In the genomic region with DNA sequence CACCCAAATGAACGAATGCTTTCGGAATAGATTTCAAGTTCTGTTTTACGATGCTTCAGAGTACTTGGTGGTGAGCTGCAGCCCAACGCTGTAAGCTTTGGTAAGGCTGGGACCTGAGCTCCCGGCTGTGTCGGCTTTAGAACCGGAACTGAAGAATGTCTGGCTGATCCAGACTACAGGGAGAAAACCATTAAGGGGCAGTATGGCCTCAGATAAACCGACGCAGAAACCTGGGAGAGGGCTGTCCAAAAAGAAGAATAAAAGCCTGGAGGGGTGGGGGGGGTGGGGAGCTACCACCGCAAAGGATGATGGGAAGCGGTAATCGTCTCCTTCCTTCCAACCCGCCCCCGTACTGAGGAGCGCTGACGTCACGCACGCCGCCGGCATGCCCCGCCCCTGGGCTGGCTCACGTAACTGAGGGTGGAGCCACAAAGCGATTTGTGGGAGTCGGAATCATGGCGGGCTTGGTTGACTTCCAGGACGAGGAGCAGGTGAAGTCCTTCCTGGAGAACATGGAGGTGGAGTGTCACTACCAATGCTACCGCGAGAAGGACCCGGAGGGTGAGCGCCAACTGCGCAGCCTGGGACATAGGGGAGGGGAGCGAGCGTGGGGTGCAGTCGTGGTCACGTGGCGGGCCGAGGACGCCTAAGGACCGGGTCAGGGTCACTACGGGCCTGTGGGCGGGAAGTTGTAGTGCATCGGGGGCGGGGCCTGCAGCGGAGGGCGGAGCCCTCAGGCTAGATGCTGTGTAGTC, we compare ENCODE assay signal across 8 mouse cellular contexts. TPM values are rescaled to one million over a fixed set of nuclear protein-coding genes. Genes with fewer than 3 reads are reported as not detected.
DNase-seq lines count a peak whose midpoint lies in the region; ATAC-seq and TF ChIP-seq lines count a peak whose summit lies in the region.

Gene Coa7 (plus strand): TSS at position 411 of the 755 bp plus-strand sequence.

- H3K27ac ChIP-seq in heart, embryonic 11.5 days (ENCODE audit: low read depth, low read length) = peak within 1 kb of the TSS; percentile 94
- H3K27ac ChIP-seq in kidney, postnatal 0 days = peak within 1 kb of the TSS; percentile 82
- peak within 1 kb of the TSS; percentile 62; the same call in 1 of the 2 replicates for H3K27ac ChIP-seq in liver, embryonic 11.5 days (ENCODE audit: low read depth, low read length)
- H3K27ac ChIP-seq in stomach, embryonic 14.5 days (ENCODE audit: low read length) = peak within 1 kb of the TSS; percentile 60

- peak within 1 kb of the TSS; percentile 81 for H3K9ac ChIP-seq in heart, embryonic 11.5 days (ENCODE audit: low read depth, low read length)
- peak within 1 kb of the TSS; percentile 59 for H3K9ac ChIP-seq in kidney, postnatal 0 days (ENCODE audit: low read depth, low read length)
- H3K9ac ChIP-seq in liver, embryonic 11.5 days (ENCODE audit: low read depth, low read length) = peak within 1 kb of the TSS; percentile 67
- H3K9ac ChIP-seq in stomach, embryonic 14.5 days (replicated peaks; ENCODE audit: low read depth, low read length) = peak within 1 kb of the TSS; percentile 38

- H3K4me2 ChIP-seq in heart, embryonic 11.5 days = peak within 1 kb of the TSS; percentile 73
- peak within 1 kb of the TSS; percentile 76 for H3K4me2 ChIP-seq in kidney, postnatal 0 days (ENCODE audit: low read length)
- H3K4me2 ChIP-seq in liver, embryonic 11.5 days = peak within 1 kb of the TSS; percentile 74
- peak within 1 kb of the TSS; percentile 65 for H3K4me2 ChIP-seq in stomach, embryonic 14.5 days (replicated peaks; ENCODE audit: low read depth, low read length)

- peak; percentile 99 for DNase-seq in brain, embryonic 14.5 days (ENCODE audit: low read depth)
- DNase-seq in kidney, postnatal 0 days (ENCODE audit: low spot score) = peak; percentile 98
- peak; percentile 98 for DNase-seq in liver, embryonic 11.5 days (ENCODE audit: low spot score)
- peak; percentile 99 for DNase-seq in naive thymus-derived CD4-positive, alpha-beta T cell, adult 2 months (ENCODE audit: low read depth)

- TF ChIP-seq CTCF in C2C12 (IDR thresholded peaks at IDR 0.05; ENCODE audit: control insufficient read depth, insufficient read depth, insufficient read length) = no peak
- no peak for TF ChIP-seq CTCF in brain, embryonic 14.5 days (IDR thresholded peaks at IDR 0.05; ENCODE audit: borderline replicate concordance, extremely low read depth, insufficient read depth, insufficient read length)
- TF ChIP-seq CTCF in kidney, postnatal 0 days (IDR thresholded peaks at IDR 0.05; ENCODE audit: low read depth) = no peak

- no peak for TF ChIP-seq POLR2A in brain, embryonic 14.5 days (IDR thresholded peaks at IDR 0.05; ENCODE audit: borderline replicate concordance, extremely low read depth, insufficient read depth, insufficient read length, poor library complexity, severe bottlenecking)

- no peaks in the 10 kb centered on the region for H3K27me3 ChIP-seq in C2C12 (ENCODE audit: control insufficient read depth, insufficient read depth, insufficient read length)
- no peaks in the 10 kb centered on the region for H3K27me3 ChIP-seq in erythroblast, embryonic 14.5 days (ENCODE audit: control insufficient read depth)
- no peaks in the 10 kb centered on the region for H3K27me3 ChIP-seq in heart, embryonic 11.5 days (ENCODE audit: control insufficient read depth, insufficient read depth, low read length)
- H3K27me3 ChIP-seq in kidney, postnatal 0 days (ENCODE audit: insufficient read depth, low read length) = no peaks in the 10 kb centered on the region
- no peaks in the 10 kb centered on the region for H3K27me3 ChIP-seq in liver, embryonic 11.5 days (replicated peaks; ENCODE audit: control insufficient read depth, insufficient read depth, low read length)
- no peaks in the 10 kb centered on the region for H3K27me3 ChIP-seq in stomach, embryonic 14.5 days (ENCODE audit: control insufficient read depth, insufficient read depth, low read length)

- H3K4me3 ChIP-seq in C2C12 (ENCODE audit: insufficient read depth, poor library complexity, severe bottlenecking) = peak within 1 kb of the TSS; percentile 56
- peak within 1 kb of the TSS; percentile 81 for H3K4me3 ChIP-seq in erythroblast, embryonic 14.5 days (replicated peaks)
- peak within 1 kb of the TSS; percentile 72 for H3K4me3 ChIP-seq in heart, embryonic 11.5 days (ENCODE audit: low read depth, low read length)
- peak within 1 kb of the TSS; percentile 61 for H3K4me3 ChIP-seq in kidney, postnatal 0 days (replicated peaks; ENCODE audit: low read depth, low read length)
- peak within 1 kb of the TSS; percentile 69 for H3K4me3 ChIP-seq in liver, embryonic 11.5 days (ENCODE audit: low read depth, low read length)
- H3K4me3 ChIP-seq in stomach, embryonic 14.5 days (ENCODE audit: low read depth, low read length) = peak within 1 kb of the TSS; percentile 70

- peak; percentile 97 for ATAC-seq in heart, embryonic 11.5 days (replicated peaks; ENCODE audit: insufficient number of reproducible peaks, low FRiP score, low TSS enrichment)
- ATAC-seq in kidney, postnatal 0 days (replicated peaks; ENCODE audit: low FRiP score, low read depth) = peak; percentile 94
- ATAC-seq in liver, embryonic 11.5 days (replicated peaks; ENCODE audit: low FRiP score) = peak; percentile 98
- ATAC-seq in stomach, embryonic 14.5 days (ENCODE audit: insufficient number of reproducible peaks, insufficient read depth, low FRiP score, low read depth) = peak; percentile 96

- no peaks in the 10 kb centered on the region for H3K9me3 ChIP-seq in erythroblast, embryonic 14.5 days (ENCODE audit: control insufficient read depth, low read length)
- no peaks in the 10 kb centered on the region for H3K9me3 ChIP-seq in heart, embryonic 11.5 days (replicated peaks; ENCODE audit: control insufficient read depth, low read length)
- H3K9me3 ChIP-seq in kidney, postnatal 0 days (replicated peaks; ENCODE audit: low read length) = no peaks in the 10 kb centered on the region
- H3K9me3 ChIP-seq in liver, embryonic 11.5 days (ENCODE audit: control insufficient read depth, low read length) = no peaks in the 10 kb centered on the region
- no peaks in the 10 kb centered on the region for H3K9me3 ChIP-seq in stomach, embryonic 14.5 days (ENCODE audit: control insufficient read depth, low read depth, low read length)

- peaks cover 15% of the 10 kb centered on the region for H3K36me3 ChIP-seq in C2C12 (ENCODE audit: control insufficient read depth, insufficient read depth)
- peaks cover 14% of the 10 kb centered on the region for H3K36me3 ChIP-seq in erythroblast, embryonic 14.5 days (ENCODE audit: control insufficient read depth)
- 0 out of 2 replicates have a peak, but pooled peaks cover 4% of the 10 kb centered on the region for H3K36me3 ChIP-seq in heart, embryonic 11.5 days (ENCODE audit: control insufficient read depth, insufficient read depth, low read length)
- H3K36me3 ChIP-seq in kidney, postnatal 0 days (ENCODE audit: insufficient read depth, low read length) = no peaks in the 10 kb centered on the region
- H3K36me3 ChIP-seq in liver, embryonic 11.5 days (ENCODE audit: control insufficient read depth, insufficient read depth, low read length) = peaks cover 5% of the 10 kb centered on the region; the same call in 1 of the 2 replicates
- no peaks in the 10 kb centered on the region; the same call in 1 of the 2 replicates for H3K36me3 ChIP-seq in stomach, embryonic 14.5 days (ENCODE audit: control insufficient read depth, insufficient read depth, low read length)

- H3K79me2 ChIP-seq in C2C12 (ENCODE audit: control insufficient read depth, insufficient read depth) = peaks cover 25% of the 10 kb centered on the region

- WGBS in heart, embryonic 11.5 days (ENCODE audit: insufficient replicate concordance) = 1% methylated on average over 45 of the region's 45 CpGs
- WGBS in kidney, postnatal 0 days = under 1% methylated on average over 45 of the region's 45 CpGs
- under 1% methylated on average over 45 of the region's 45 CpGs for WGBS in liver, embryonic 11.5 days
- under 1% methylated on average over 44 of the region's 45 CpGs for WGBS in stomach, embryonic 14.5 days

- H3K79me3 ChIP-seq in C2C12 (ENCODE audit: low read depth) = peaks cover 21% of the 10 kb centered on the region

- H3ac ChIP-seq in C2C12 (ENCODE audit: control insufficient read depth, insufficient read length, low read depth) = peak within 1 kb of the TSS; percentile 58

- peaks cover 24% of the 10 kb centered on the region for H3K4me1 ChIP-seq in erythroblast, embryonic 14.5 days (ENCODE audit: control insufficient read depth)
- peaks cover 6% of the 10 kb centered on the region; the same call in 1 of the 2 replicates for H3K4me1 ChIP-seq in heart, embryonic 11.5 days (ENCODE audit: control insufficient read depth, insufficient read depth, low read length)
- no peaks in the 10 kb centered on the region for H3K4me1 ChIP-seq in kidney, postnatal 0 days (replicated peaks; ENCODE audit: insufficient read depth, low read length)
- peaks cover 5% of the 10 kb centered on the region for H3K4me1 ChIP-seq in liver, embryonic 11.5 days (replicated peaks; ENCODE audit: control insufficient read depth, insufficient read depth, low read length)
- peaks cover 4% of the 10 kb centered on the region; the same call in 1 of the 2 replicates for H3K4me1 ChIP-seq in stomach, embryonic 14.5 days (ENCODE audit: control insufficient read depth, insufficient read depth, low read length)

TF ChIP-seq in C2C12, 6 proteins besides CTCF, POLR2A, EP300 and RAD21:
- TF ChIP-seq CEBPB (IDR thresholded peaks at IDR 0.05; ENCODE audit: low read depth) (no peak), MAX (IDR thresholded peaks at IDR 0.05) (peak; percentile 92), FOSL1 (IDR thresholded peaks at IDR 0.05; ENCODE audit: insufficient read depth, low read length, poor library complexity, severe bottlenecking) (no peak), USF1 (IDR thresholded peaks at IDR 0.05; ENCODE audit: low read depth) (peak; percentile 95), MYOD1 (IDR thresholded peaks at IDR 0.05; ENCODE audit: control insufficient read depth, insufficient read length, low read depth) (no peak), MYOG (IDR thresholded peaks at IDR 0.05; ENCODE audit: control insufficient read depth, extremely low read depth, insufficient read length) (no peak)

RNA-seq across cellular contexts. Expression of gene Coa7, which starts in this region (rescaled TPM):
- 66.4 TPM for polyA plus RNA-seq in C2C12 (2012; fragmentation: generic; extraction: Trizol)
- 17.5 and 18.8 TPM in 2 replicates for polyA plus RNA-seq in brain, embryonic 14.5 days (2012; rRNA removed)
- 0.04 and 0.14 TPM in 2 replicates for polyA plus RNA-seq in erythroblast, embryonic 14.5 days (2012)
- polyA plus RNA-seq in heart, embryonic 11.5 days (2014; fragmentation: Nextera tagmentation; extraction: Ambion mirVana) = 38.0 and 44.3 TPM in 2 replicates
- 66.6 and 66.8 TPM in 2 replicates for polyA plus RNA-seq in kidney, postnatal 0 days (2015; fragmentation: Nextera tagmentation; extraction: Ambion mirVana)
- 43.1 and 44.2 TPM in 2 replicates for polyA plus RNA-seq in liver, embryonic 11.5 days (2014; fragmentation: Nextera tagmentation; extraction: Ambion mirVana)
- polyA plus RNA-seq in stomach, embryonic 14.5 days (2014; fragmentation: Nextera tagmentation; extraction: Ambion mirVana) = 46.3 and 48.0 TPM in 2 replicates

Comparison
In these comparisons a context has a peak if more than half of its experiments do, and no peak if none do; other contexts are left out.
1. Peak in every context shown above with its lines: DNase-seq, ATAC-seq, H3K4me3 ChIP-seq and H3K27ac ChIP-seq.
2. RNA of gene Coa7 (polyA plus RNA-seq): 66.6 to 66.8 TPM in kidney, postnatal 0 days, 66.4 TPM in C2C12 (single experiment), 46.3 to 48.0 TPM in stomach, embryonic 14.5 days, 38.0 to 44.3 TPM in heart, embryonic 11.5 days, 43.1 to 44.2 TPM in liver, embryonic 11.5 days and 17.5 to 18.8 TPM in brain, embryonic 14.5 days; 0.04 to 0.14 TPM in erythroblast, embryonic 14.5 days; every median in the first group is over 10 times any median in the second.